Mouse (Mus musculus) cerebellum, adult 2 months (tissue): ENCODE data around the gene Tmprss6. TPM values are rescaled to one million over a fixed set of nuclear protein-coding genes. Genes with fewer than 3 reads are reported as not detected.

ENCODE experiments used
- DNase-seq, 2 experiments: peaks; one replicate each; pipeline ENCODE4 v3.0.0; 2021
- H3K27ac ChIP-seq: fragments of 200-500 bp; 2 replicates; pipeline ENCODE4 v1.5.1; 2012; ENCODE audit warnings: low read length, control low read depth, inconsistent platforms; ENCODE audit not compliant: insufficient read depth
- H3K27me3 ChIP-seq: fragments of 200-500 bp; 2 replicates; pipeline ENCODE4 v1.6.1; 2012; ENCODE audit warnings: inconsistent platforms, mild to moderate bottlenecking, low read length, moderate library complexity; ENCODE audit not compliant: control insufficient read depth, insufficient read depth
- H3K4me1 ChIP-seq: fragments of 200-500 bp; 2 replicates; pipeline ENCODE4 v1.6.1; 2011; ENCODE audit warnings: low read length; ENCODE audit not compliant: control insufficient read depth, insufficient read depth
- H3K4me3 ChIP-seq: fragments of 200-500 bp; replicated peaks from 2 replicates; pipeline ENCODE3; 2011; ENCODE audit warnings: mild to moderate bottlenecking, low read depth, low read length, control low read depth; ENCODE audit not compliant: insufficient read depth
- CTCF ChIP-seq: fragments of 200-500 bp; IDR thresholded peaks from 2 replicates; pipeline ENCODE4 v1.5.1; 2011; ENCODE audit warnings: low read depth, mild to moderate bottlenecking, control low read depth, low read length, moderate library complexity, borderline replicate concordance; ENCODE audit not compliant: insufficient read depth
- POLR2A ChIP-seq: fragments of 200-500 bp; IDR thresholded peaks from 2 replicates; pipeline ENCODE4 v1.6.1; 2011; ENCODE audit warnings: low read length, control low read depth, borderline replicate concordance; ENCODE audit not compliant: insufficient read depth
- WGBS: fragments of 180-500 bp; shearing (Covaris S2); methylation state at CpG from one replicate; pipeline ENCODE4 v1.1.7; 2018; 5-methylcytosine and 5-hydroxymethylcytosine counted together
- polyA plus RNA-seq: library from polyadenylated mRNA; depleted of rRNA; stranded (reverse); fragments of >200 nt; gene quantifications from 2 replicates; pipeline ENCODE4 v1.2.3, GENCODE M21; 2012

Gene Tmprss6
- polyA plus RNA-seq, 1 experiment, result 0.08 TPM

- no peaks in the 10 kb centered on the region for H3K27me3 ChIP-seq
- WGBS, result 87% methylated on average over 10 of the region's 10 CpGs
- TF ChIP-seq POLR2A, result no peak
- TF ChIP-seq CTCF, result no peak
- no peak overlapping the region for H3K4me3 ChIP-seq
- H3K4me1 ChIP-seq, result peaks cover 10% of the 10 kb centered on the region
- H3K27ac ChIP-seq, result no peak overlapping the region
- no peak for DNase-seq
Observed at GRCm38 (mm10) chr15:78493401-78494010, 25.1 kb upstream of the Tmprss6 start.

GRCm38 (mm10) chr15:78491301-78491700 lies 22.9 kb upstream of the Tmprss6 start:
- WGBS, result 49% methylated on average over 3 of the region's 3 CpGs
- TF ChIP-seq CTCF (no peak), POLR2A (no peak)
- peaks cover 18% of the 10 kb centered on the region for H3K4me1 ChIP-seq
- H3K27me3 ChIP-seq, result no peaks in the 10 kb centered on the region
- no peak overlapping the region for H3K27ac ChIP-seq
- no peak overlapping the region for H3K4me3 ChIP-seq
- peak; percentile 46 to 60 for DNase-seq

- H3K27ac ChIP-seq, result no peak overlapping the region
Observed at GRCm38 (mm10) chr15:78489906-78490305, 21.5 kb upstream of the Tmprss6 start.

GRCm38 (mm10) chr15:78489248-78489647 lies 20.8 kb upstream of the Tmprss6 start:
- Histone ChIP-seq H3K4me1 (peaks cover 30% of the 10 kb centered on the region), H3K27me3 (no peaks in the 10 kb centered on the region), H3K27ac (no peak overlapping the region), H3K4me3 (no peak overlapping the region)
- DNase-seq, result peak; percentile 62 to 81
- no peak for TF ChIP-seq POLR2A
- TF ChIP-seq CTCF, result no peak
- 35% methylated on average over 3 of the region's 3 CpGs for WGBS

More at GRCm38 (mm10) chr15:78489906-78490305, 21.5 kb upstream of the Tmprss6 start:
- Histone ChIP-seq H3K27me3 (no peaks in the 10 kb centered on the region), H3K4me1 (peaks cover 25% of the 10 kb centered on the region), H3K4me3 (no peak overlapping the region)
- TF ChIP-seq CTCF (no peak), POLR2A (no peak)
- DNase-seq, result no peak
- 85% methylated on average over 8 of the region's 8 CpGs for WGBS

GRCm38 (mm10) chr15:78487066-78487465 lies 18.6 kb upstream of the Tmprss6 start:
- Histone ChIP-seq H3K4me3 (no peak overlapping the region), H3K27me3 (no peaks in the 10 kb centered on the region), H3K27ac (no peak overlapping the region), H3K4me1 (peaks cover 50% of the 10 kb centered on the region)
- no peak for TF ChIP-seq CTCF
- TF ChIP-seq POLR2A, result no peak
- 44% methylated on average over 4 of the region's 4 CpGs for WGBS
- no peak for DNase-seq

GRCm38 (mm10) chr15:78486564-78486963 lies 18.1 kb upstream of the Tmprss6 start:
- no peak overlapping the region for H3K4me3 ChIP-seq
- H3K27me3 ChIP-seq, result no peaks in the 10 kb centered on the region
- 95% methylated on average over 1 of the region's 1 CpGs for WGBS
- TF ChIP-seq POLR2A (no peak), CTCF (no peak)
- H3K27ac ChIP-seq, result no peak overlapping the region
- peaks cover 55% of the 10 kb centered on the region for H3K4me1 ChIP-seq
- no peak for DNase-seq

- TF ChIP-seq CTCF (no peak), POLR2A (peak; percentile 33; the same call in 1 of the 2 replicates)
- peak; percentile 80 to 90 for DNase-seq
- no peaks in the 10 kb centered on the region for H3K27me3 ChIP-seq
- no peak overlapping the region for H3K4me3 ChIP-seq
- peak overlapping the region; percentile 77 for H3K27ac ChIP-seq
- H3K4me1 ChIP-seq, result peaks cover 60% of the 10 kb centered on the region
- 50% methylated on average over 4 of the region's 4 CpGs for WGBS
Observed at GRCm38 (mm10) chr15:78483311-78483710, 14.9 kb upstream of the Tmprss6 start.

- WGBS, result 85% methylated on average over 3 of the region's 3 CpGs
- Histone ChIP-seq H3K4me3 (no peak overlapping the region), H3K27me3 (no peaks in the 10 kb centered on the region), H3K4me1 (peaks cover 60% of the 10 kb centered on the region), H3K27ac (no peak overlapping the region)
- TF ChIP-seq POLR2A, result no peak
- no peak for TF ChIP-seq CTCF
- DNase-seq, result no peak
Observed at GRCm38 (mm10) chr15:78482518-78482917, 14.1 kb upstream of the Tmprss6 start.
